Mouse (Mus musculus): ENCODE results near the gene Tmtc1.

The Tmtc1 gene

DNA sequence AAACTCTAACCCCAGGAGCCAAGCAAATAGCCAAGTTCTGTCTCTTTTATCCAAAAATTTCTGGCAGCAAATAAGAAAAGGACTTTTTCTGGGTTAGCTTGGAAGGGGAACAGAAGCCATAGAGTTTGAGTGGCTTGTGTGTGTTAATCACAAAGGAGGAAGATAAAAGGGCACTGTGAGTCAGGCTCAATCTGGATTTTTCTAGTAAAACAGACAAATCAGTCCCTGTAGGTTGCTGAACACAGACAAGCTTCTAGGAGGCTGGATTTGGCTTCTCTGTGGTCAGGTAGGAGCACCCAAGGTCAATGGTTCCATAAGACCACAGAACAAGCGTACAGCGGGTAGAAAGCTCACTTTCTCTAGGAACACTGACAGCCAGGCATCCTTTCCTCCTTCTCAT, 141.9 kb downstream of the Tmtc1 start:
- no peak for DNase-seq

DNA sequence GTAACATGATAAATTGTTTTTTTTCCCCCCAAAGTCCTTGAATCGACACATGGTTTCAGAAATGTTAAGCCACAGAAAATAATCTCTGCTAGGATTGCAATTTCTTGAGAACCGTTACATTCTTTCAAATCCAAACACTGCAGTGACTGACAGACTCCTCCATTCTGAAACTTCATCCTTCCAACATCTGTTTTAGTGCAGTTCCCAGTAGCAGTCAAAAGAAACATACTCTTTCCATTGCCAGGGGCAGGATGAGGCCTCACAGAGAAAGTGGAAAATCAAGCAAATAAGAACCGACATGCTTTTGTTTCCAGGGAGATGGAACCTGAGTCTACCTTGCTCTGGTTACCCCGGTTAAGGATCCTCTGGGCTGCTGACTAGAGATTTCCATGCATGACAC, 147.1 kb downstream of the Tmtc1 start:
- DNase-seq, result no peak

DNA sequence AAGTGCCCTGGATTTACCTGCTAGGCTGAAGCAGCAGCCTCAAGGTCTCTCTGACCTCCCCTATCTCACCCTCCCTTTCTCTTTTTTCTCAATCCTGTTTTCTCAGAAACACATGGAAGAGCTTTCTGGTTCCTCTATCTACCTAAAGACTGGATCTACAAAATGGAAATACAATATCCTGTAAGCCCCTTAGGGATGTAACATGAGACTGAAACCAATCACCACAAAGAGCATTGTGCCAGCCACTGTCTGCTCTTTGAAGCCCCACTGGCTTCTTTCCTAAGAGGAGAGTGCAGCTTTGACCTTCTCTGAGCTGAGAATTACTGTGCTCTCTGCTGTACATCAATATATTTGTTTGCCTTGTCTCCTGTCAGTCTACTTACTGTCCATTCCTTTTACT, 147.8 kb downstream of the Tmtc1 start:
- DNase-seq, result no peak

DNA sequence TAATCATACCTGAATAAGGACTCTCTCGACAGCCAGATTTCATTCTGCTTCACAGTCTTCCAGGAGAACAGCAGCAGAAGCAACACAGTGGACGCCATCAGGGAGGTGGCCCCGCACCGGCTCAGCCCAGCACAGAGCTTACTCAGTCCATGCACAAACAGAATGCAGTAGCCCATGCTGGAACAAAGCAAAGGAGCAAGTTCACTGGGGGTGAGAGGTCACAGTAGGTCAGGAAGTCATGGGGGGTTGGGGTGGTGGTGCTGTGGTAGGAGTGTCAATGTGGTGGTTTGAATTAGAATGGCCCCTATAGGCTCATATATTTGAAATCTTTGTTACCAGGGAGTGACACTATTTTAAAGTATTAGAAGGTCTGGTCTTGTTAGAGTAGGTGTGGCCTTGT, 149.7 kb downstream of the Tmtc1 start:
- no peak for DNase-seq

DNA sequence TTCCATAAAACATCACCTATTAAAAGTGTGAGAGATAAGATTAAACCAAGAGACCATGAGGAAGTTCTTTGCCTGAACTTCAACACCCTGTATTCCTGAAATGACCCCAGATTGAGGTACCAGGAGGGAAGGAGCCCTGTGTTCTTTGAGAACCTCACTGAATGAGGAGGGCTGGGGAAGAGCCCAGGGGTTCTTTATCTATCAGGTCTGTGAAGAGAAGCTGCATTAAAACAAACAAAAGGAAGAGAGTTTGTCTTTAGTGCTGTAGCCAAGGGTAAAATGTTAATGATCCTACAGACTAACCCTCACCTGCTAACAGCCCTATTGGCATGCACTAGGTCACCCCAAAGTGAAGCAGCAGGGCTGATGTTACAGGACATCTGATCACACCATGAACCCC, 153.3 kb downstream of the Tmtc1 start:
- DNase-seq, result no peak

DNA sequence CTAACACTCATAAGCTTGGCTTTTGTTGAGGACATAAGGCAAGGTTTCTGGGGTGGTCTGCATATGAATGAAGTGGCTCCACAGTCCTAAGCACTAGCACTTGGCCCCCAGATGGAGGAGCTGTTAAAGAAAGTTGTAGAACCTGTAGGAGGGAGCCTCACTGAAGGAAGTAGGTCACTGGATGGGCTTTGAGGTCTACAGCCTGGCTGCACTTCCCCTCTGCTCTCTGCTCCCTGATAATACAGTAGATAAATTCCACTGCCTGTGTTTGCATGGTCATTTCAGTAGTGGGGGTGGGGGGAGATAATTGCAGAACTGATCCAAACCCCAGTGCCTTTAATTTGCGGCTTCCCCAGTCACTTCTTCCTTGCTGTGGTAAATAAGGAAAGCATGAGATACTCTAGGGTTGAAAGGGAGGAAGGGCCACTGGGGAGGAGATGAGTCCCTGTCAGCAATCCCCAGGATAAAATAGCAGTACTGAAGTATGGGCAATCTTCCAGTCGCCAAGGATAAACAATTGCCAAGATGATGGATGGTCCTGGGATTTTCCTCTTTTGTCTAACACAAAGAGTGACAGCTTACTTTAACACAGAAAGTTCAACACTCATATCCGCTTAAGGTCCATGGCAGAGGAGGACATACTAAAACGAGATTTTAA, 160.8 kb downstream of the Tmtc1 start:
- no peak for DNase-seq

DNA sequence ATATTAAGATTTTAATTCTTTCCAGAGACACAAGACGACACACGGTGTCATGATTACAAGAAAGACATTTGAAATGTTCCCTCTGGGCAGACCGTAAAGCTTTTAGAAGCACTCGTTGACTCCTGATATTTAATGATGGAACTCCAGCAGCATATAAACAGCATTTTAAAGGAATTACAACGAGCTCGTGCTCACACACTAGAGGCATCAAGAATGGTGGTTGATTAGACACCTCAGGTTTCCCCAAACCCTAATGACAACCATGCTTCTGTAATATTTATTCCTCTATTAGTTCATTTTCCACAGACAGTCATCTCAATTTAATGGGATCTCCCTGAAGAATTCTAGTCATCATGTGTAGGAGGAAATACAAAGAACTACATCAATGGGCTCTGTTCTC, 164.9 kb downstream of the Tmtc1 start:
- DNase-seq, result no peak

DNA sequence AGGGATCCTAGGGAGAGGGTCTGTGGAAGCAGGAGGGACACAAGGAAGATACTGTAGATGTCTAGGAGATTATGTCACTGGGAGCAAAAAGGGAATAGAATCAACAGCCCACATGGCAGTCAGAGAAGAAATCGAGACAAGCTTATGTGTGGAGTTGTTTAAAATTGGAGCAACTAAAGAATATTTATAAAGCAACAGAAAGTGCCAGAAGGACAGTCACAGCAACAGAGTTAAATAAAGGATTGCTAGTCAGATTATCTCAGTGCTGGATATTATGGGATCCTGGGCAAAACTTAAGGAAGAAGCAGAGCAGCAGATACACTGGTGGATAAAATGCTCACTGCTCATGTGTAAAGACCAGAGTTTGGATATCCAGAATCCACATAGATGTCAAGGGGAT, 167.8 kb downstream of the Tmtc1 start:
- DNase-seq, result no peak

DNA sequence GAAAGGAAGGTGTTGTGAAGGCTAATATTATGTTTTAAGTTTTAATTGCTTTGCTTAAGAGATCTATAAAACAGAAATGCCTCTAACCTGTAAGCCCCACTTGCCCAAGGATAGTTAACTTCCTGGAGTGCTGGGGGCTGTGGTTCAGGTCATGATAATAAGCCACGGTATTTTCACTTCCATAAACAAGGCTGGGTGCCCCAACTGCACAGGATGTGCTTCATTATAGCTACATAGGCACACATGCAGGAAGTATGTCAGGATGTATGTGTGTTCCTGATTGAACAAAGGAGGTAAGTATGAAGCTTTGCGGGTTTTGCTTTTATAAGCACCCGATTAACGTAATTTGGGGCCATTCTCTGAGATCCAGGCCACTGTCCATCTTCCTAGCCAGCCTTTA, 169.1 kb downstream of the Tmtc1 start:
- DNase-seq, result no peak

DNA sequence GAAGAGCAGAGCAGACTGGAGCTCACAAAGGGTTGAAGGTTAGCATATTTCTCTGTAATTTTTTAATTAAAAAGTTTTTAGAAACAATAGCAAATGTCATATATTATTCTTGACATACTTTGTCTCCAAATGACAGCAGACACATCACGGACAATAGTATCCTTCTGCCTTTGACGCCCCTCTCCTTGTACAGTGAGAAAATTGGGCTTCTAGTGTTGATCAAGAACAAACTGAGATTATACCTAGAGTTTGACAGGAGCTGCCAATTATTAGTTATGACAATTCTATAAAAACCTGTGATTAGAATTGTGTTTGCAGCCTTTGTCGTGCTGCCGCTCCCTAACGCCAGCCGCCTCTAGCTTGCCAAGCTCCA, 183.5 kb downstream of the Tmtc1 start:
- DNase-seq, result no peak

DNA sequence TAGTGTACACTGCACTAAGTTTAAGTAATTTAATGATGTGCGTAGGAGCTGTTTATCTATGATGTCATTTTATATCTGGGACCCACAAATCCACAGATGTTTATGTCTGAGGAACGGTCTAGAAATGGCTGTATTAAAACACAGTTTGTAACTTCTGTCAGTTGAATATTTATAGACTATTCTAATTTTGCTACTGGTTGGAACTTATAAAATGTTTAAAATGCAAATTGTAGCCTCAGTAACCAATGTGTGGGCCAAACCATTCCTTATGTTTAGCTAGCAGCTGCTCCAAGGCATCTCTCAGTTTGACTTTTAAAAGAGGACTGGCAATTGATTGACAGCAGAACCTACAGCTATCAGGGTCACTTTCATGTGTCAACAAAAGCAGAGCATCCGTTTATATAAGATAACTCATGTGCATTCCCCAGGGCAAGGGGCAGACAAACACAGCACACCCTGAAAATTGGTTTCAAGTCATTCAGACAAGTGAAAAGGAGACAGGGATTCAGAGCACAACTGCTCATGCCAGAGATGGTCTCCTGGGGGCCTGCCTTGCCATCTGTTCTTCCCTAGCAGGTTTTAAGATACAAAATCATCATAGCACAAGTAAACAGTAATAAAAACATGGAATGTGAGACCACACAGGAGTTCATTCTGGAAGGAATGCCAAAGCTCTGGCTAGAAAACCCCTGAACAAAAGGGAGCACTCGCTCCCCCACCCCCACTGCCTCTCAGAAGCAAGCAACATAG, 184.0 kb downstream of the Tmtc1 start:
- no peak for DNase-seq

DNA sequence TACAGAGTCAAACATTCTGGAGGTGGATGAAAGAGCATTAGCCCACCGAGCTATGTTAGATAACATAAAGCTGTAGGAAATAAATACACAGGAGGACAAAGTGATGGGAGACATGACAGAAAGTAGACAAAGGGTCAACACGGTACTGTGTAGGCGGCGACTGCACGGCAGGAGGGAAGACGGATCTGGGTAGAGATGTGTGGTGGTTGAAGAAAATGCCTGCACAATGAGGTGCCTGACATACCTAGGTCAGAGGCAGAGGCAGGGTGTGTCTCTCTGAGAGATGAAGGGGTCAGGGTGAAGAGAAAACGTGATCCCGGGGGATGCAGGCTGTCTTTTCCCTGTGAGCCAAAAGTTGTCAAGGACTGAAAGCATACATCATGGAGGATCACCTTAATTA, 185.1 kb downstream of the Tmtc1 start:
- no peak for DNase-seq

DNA sequence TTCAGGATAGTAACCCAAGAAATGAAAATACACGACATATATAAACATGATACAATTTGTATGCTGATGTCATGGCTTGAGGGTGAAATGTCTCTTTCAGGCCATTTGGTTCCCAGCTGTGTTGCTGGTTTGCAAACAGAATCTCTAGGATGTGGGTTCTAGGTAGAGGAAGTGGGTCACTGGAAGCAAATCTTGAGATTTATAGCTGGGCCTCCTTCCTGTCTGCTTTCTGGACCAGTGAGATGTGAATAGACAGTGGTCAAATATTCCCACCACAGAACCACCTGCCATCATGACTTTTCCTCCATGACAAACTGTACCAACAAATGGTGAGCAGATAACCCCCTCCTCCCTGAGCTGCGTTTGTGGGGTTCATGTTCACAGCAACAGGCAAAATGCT, 186.4 kb downstream of the Tmtc1 start:
- DNase-seq, result no peak

DNA sequence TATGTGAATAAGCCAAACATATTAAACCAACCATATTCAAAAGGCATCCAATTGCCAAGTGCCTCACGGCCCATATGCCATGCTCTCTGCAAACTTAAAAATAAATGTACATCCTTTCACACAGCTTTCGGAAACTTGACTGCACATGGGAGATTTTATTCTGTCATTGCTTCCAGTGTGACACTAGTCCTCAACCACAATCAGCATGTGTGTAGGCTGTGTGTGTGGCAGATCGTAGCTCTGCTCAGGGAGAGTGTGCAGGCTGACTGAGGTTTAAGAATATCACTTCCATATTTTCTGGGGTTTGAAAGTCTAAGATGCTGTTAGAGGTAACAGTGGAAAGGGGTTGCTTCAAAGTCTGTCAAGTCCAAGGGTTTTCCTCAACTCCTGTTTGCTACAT, 188.1 kb downstream of the Tmtc1 start:
- no peak for DNase-seq

DNA sequence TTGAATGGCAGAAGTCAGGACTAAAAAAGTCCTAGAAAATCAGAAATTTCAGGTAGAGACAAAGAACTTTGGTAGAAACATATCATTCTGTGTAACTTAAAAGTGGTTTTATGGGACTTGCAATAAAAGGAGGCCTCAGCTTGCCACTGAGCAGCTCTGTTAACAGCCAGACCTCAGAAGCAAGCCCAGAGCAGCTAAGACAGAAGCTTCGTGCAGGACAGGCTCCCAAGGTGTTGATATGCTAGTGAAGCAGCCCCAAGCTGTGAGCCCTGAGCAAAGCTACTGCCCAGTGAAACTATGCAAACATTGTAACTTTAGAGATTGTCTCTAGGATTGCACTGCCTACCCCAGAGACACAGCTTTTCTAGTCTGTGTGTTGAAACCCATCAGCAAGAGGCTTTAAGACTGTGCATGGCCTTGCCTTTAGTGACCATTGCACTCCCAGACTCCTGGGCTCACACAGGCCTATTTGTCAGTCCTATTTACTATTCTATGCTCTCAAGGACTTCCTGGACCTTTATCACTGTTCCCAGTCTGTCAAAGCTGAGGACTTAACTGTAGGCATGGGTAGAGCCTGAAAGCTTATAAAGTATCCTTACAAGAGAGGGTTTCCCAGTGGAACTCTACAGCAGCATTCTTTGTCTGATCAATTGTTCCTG, 188.7 kb downstream of the Tmtc1 start:
- DNase-seq, result no peak

DNA sequence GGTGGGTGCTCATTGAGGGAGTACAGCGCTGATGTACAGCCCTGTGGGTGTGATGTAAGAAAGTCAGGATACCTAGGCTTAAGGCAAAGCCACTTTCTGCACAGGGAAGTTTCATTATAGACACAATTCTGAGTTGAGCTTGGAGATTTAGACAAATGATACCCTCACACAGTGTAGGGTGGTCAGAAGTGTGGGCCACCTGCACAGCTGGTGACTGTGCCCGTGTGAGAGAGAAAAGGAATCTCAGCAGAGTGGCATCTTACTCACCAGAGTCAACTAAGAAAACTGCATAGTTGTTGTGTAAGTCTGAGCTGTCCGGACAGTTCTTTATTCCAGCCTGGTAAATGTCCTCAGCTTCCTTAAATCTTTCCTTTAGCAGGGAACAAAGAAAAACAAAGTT, 195.0 kb downstream of the Tmtc1 start:
- no peak for DNase-seq

DNA sequence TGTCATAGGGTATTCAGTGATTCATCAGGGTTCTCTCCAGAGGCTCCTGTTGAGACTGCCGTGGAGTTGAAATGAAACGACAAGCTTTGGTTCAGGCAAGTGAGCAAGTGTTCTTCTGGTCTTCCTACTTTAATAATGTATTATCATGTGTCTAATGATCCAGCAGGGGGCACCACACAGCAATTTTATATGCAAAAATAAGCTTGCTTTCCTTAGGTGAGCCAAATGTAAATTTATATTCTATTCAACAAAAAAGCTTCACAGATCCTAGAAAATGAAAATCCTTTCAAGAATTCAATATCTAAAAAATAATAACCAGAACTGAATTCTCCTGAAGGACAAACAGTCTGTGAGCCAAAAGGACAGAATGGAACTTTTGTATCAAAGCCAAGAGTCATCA, 195.6 kb downstream of the Tmtc1 start:
- DNase-seq, result no peak

DNA sequence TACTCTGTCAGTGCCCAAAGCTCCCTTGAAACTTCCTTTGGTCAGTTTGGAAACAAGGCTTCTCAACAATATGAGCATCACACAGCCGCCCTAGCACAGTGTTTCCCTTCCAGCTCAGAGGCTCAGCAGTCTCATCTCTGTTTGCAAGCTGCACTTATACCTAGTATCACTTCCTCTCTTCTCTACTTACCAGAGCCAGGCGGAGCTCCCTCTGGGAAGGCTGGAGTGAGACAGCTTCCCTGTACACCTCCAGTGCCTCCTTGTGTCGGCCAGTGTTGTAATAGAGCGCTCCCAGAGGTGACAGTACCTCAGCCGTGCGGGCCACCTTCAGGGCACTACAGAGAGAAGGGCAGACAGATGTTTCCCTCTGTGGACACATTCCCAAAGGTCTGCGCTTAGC, 197.6 kb downstream of the Tmtc1 start:
- no peak for DNase-seq

DNA sequence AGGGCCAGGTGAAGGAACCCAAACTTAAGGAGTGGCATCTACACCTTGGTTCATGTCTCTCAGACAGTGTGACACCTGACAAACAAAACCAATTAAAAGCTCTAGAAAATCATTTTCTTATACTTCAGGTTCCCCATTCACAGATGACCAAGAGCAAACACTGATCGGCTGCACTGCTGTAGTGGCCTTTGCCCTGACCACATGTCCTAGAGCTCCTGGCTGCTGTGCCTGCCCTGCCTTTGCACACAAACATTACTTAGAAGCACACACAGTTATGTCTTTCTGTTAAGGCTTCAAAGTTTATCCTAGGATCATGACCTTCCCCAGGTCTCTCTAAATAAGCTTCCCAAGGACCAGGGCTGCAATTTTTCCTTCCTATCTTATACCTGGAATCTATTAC, 199.4 kb downstream of the Tmtc1 start:
- DNase-seq, result no peak

DNA sequence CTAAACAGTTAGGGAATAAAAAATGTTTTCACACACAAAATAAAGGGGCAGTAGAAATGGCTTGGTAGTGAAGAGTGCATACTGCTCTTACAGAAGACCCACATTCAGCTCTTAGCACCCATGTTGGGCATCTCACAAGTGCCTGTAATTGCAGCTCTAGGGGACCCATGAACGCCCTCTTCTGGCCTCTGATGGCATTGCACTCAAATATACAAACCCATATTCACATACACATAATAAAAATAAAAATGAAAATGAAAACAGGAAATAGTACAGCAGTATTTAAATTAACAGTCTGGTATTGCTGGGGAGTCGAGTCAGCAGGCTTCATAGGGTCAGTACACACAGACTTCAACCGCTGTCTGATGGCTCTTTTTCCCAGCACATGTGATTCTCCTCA, 201.9 kb downstream of the Tmtc1 start:
- no peak for DNase-seq

DNA sequence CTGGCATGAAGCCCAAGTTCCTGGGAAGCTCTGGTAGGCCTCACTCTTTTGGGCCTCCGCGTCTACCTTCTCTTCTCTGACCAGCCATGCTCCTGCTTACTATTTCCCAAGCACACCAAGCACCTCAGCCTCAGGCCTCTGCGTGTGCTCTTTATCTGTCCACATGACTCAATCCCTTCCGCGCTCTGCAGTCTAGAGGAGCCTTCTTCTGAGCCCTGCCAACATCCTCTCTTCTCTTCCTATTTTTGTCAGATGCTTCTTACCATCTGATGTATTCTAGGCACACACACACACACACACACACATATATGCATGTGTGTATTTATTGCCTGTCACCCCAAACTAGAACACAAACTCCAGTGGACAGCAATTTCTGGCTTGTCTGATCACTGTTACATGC, 202.5 kb downstream of the Tmtc1 start:
- no peak for DNase-seq

DNA sequence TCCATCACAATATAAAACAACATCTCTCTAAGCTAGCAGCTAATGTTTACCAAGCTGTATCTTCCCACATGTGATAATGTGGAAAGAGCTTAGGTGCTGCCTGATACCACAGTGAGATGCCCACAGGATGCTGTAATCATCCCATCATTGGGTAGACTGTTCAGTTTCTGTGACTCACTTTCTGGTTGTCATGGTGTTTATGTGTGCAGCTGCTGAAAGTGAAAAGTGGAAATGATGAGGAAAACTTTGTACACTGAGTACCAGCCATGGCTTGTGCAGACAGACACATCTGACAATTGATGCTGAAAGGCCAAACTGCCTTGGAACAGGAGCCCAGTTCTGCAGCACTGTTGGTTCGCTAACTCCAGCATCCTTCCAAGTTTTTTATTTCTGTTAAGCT, 204.9 kb downstream of the Tmtc1 start:
- DNase-seq, result no peak

DNA sequence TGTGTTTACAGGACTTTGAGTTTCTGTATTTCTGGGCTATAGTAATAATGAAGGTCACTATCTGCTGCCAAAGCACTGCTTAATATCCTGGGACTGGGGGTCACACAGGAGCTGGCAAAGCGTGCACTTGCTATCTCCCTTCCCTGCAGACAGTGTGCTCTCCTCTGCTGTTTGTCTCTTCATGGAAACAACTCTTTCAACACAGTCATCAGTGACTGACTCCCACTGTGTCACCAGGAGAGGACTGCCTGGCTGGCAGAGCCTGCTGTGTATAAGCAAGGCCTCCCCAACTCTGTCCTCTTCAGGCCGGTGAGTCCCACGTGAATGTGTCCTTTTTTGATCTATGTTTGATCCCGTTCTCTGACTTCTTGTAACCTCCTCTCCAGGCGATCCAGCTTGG, 206.7 kb downstream of the Tmtc1 start:
- no peak for DNase-seq

DNA sequence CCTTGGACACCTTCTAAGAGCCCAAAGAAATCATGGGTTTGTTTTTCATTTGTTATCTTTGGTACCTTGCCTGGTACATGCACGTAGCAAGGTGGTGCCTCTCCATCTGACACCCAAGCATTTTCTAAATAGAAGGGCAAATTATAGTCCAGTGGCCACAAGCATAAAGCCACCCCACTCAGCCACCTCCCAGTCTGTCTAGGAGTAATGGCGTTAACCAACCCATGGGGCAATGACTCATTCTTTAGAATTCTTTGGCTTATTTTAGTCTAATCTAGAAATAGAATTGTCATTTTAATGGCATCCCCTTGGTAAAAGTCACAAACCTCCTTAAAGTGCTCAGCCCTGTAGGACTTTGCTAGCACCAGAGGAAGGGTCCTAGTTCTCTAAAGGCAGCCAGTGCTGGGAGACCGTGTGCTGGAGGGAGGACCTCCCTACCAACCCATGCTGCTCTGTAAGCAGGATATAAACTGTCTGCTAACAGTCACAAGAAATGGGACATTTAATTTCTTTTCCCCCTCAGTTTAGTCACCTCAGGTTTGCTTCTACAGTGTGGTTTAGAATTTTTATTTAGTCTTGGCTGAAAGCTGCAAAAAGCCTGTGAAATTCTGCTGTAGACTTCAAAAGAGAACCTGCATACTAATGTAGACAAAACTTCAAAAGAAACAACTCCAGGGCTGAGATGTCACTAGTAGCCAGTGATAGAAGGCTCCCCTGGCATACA, 209.9 kb downstream of the Tmtc1 start:
- DNase-seq, result no peak

Measured in thymus, postnatal 25 days (tissue).